Mouse (Mus musculus): ENCODE measurements around the gene Sars2.

GRCm38 (mm10) chr7:28697277-28697676, 44.5 kb upstream of the Sars2 start:
- TF ChIP-seq POLR2A (IDR thresholded peaks at IDR 0.05; ENCODE audit: insufficient read depth, low read length) (no peak), EP300 (IDR thresholded peaks at IDR 0.05; ENCODE audit: insufficient read depth, low read depth, low read length) (no peak)
